Mouse (Mus musculus) brain, embryonic 14.5 days (tissue): Measurements from ENCODE around the gene Arhgap17.

Experiments
- CTCF ChIP-seq: fragments of 200-500 bp; IDR thresholded peaks from 2 replicates; pipeline ENCODE4 v1.5.1; 2012; ENCODE audit warnings: inconsistent platforms, mild to moderate bottlenecking, moderate library complexity, borderline replicate concordance; ENCODE audit not compliant: insufficient read depth, insufficient read length; ENCODE audit errors: extremely low read depth
- POLR2A ChIP-seq: fragments of 200-500 bp; IDR thresholded peaks from 2 replicates; pipeline ENCODE4 v1.6.1; 2012; ENCODE audit warnings: mild to moderate bottlenecking, inconsistent platforms, borderline replicate concordance; ENCODE audit not compliant: poor library complexity, insufficient read depth, insufficient read length, severe bottlenecking; ENCODE audit errors: extremely low read depth

DNA sequence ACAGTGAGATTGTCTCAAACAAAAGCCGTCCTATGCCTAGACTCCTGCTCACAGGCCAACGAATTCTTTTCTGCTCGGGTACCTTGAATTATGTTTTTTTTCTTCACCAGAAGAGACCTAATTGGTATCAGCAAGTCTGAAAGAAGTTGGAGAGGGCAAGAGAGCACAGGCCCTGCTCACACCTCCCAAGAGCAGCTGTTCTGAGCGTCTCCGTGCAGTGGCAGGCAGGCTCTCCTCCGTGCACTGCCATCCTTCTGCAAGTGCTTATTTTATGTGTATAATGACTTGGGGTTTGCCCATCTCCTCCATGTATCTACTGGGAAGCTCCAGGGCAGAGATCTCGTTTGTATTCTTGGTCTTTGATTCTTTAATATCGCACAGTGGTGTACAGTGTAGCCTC is 2.9 kb downstream of the Arhgap17 start:
- TF ChIP-seq CTCF (no peak), POLR2A (no peak)
